Mouse (Mus musculus) left cerebral cortex, postnatal 4 days (tissue): ENCODE results near the gene Zfp941. TPM values are rescaled to one million over a fixed set of nuclear protein-coding genes. Genes with fewer than 3 reads are reported as not detected.
"Not testable (repeated sequence)": the region's sequence is repeated elsewhere in the genome, so short reads cannot be mapped to it uniquely, and the experiment has no call there.

Experiments
- DNase-seq: peaks from one replicate; pipeline ENCODE4 v3.0.0-alpha.2; 2022
- intact Hi-C: fragments of 180-260 bp; cut with DNase I; formaldehyde crosslinking; loops from one replicate; pipeline ENCODE4 v1.15.1; 2025
- total RNA-seq, 2 experiments: library from RNA; stranded (reverse); gene quantifications; 2 replicates each; pipeline ENCODE4 v1.2.3; 2021

The Zfp941 gene
- total RNA-seq, 2 experiments from 2014 or later = 10.9 to 15.0 TPM

GRCm38 (mm10) chr7:140788053-140788435 is 33.9 kb downstream of the Zfp941 start:
- intact Hi-C loops = no loop called here
- no peak for DNase-seq

DNA sequence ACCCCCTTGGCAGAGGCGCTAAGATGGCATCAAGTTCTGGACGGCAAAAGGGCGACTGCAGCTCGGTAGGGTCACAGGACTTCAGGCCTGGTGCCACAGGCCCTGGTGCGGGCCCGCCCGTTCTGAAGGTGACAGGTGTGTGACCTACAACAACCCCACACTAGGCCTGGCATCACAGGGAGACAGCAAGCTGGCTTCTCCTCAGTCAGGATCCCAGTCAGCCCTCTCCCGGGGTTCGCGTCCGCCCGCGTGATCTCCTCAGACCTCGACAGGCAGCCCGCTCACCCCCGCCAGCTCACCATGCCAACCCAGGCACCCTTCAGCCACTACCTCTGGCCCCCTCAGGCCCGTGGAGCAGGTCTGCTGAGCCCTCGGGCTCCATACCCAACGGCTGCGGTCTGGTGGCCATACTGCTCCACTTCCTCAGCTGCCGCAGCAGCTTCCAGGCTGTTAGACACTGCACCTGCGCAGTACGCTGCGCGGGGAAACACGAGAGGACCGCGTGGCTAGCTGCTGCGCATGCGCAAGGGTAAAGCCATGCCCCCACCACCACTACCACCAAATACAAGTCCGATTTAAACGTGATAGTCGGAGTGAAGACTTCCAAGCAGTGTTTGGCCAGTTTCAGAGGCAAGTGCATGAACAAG is 34.4 kb downstream of the Zfp941 start, which contains the start of gene Syce1:
Gene Syce1 (minus strand): TSS at position 447 of the 647 bp plus-strand sequence.
- no peak for DNase-seq
- intact Hi-C loops = no loop called here

DNA sequence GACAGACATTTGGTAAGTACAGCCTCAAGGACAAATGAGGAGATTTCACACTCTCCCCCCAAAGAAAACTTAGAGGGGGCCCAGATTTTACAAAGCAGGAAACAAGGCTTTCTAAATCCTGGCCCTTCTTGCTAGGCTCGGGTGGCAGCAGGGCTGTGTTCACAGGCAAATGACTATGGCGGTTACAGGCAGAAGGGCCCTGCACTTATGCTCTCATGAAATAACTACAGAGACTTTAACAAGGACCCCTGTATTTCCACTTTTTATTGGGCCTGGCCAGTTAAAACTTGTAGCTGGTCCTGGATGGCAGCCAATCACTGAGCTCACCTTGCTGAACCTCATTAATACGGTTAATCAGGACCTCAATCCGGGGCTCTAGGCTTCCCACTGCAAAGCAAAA is 41.4 kb downstream of the Zfp941 start:
- DNase-seq = no peak
- intact Hi-C loops = no loop called here

DNA sequence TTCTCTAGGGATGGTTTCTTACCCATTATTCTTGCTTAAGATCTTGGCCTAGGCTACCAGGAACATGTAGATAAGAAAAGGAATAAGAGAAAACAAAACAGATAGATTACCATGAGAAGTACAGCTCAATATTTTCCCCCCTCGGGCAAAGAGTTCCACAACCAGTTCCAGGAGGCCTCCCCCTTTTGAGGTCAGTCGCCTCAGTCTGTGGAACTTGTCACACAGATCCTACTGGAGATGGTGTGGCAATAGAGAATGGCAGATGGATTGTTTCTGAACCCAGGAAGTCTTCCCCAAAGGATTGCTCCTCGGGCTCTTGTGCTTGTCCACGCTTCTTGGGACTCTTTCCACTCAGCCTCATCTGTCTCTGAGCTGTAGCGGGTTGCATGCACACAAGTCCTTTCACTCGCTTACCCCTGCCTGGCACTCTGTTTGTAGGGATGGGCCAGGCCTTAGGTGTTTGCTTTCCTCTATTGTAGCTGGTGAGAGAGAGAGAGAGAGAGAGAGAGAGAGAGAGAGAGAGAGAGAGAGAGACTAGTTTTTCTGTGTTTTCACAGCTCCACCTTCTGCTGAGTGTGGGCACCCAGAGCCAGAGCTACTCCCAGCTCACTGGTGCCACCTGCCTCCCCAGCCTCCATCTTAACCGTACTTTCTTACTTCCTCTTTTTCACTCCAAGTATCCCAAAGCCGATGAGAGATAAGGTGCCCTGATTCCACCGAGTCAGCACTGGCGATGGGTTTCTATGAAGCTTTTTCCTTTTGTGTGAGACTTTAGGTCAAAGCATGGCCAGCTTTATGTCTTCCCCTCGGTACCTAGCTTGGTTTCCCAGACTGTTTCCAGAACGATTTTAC is 55.9 kb downstream of the Zfp941 start:
- DNase-seq = no peak
- intact Hi-C loops = no loop called here

GRCm38 (mm10) chr7:140765391-140765790 is 56.6 kb downstream of the Zfp941 start:
- intact Hi-C loops, DNase-seq: not testable (repeated sequence)

DNA sequence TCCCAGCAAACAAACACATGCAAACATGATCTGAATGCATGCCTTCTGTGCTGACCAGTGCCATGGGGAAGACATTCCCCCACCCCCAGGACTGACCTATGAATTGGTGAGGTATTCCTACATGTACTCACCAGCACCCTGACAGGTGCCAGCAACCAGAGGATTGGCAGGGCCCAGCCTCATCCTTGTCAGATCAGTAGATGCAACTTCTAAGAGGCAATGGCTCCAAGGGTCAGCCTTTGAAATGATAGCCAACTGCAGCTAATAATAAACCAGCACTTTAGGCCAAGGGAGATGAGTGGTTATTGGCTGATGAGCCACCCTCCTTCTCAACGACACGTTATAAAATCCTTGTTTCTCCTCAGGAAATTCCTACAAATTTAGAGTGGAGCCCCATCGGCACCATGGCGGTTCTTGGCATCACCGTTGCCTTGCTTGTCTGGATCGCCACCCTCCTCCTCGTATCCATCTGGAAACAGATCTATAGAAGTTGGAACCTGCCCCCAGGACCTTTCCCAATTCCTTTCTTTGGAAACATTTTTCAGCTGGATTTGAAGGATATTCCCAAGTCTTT is 58.4 kb downstream of the Zfp941 start, which contains the start of gene Cyp2e1:
Gene Cyp2e1 (plus strand): TSS at position 293 of the 574 bp plus-strand sequence.
- no peak for DNase-seq
- intact Hi-C loops = no loop called here

DNA sequence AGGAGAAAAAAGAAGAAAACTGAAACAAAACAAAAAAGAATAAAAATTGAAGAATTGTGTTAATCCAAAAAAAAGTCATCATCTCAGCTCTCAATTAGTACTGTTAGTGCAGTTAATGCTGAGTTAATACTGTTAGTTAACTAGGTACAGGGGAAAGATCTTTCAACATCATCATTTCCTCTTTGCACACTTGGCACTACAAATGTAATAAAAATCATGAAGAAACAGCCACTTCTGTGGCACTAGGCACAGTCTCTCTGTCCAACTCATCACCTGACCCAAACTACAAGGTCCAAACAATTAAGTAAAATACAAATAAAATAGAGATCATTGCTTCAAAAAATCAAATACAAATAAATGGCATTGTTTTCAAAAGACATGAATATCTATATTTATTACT is 61.3 kb downstream of the Zfp941 start:
- intact Hi-C loops = no loop called here
- DNase-seq = no peak

Other genes with a start within 250 kb of the Zfp941 start
- gene Olfr46, start 220.9 kb downstream of the Zfp941 start, total RNA-seq = under 1 TPM in 1 of 2 experiments, not detected in 1; 0.10 TPM
- gene Olfr61, start 193.2 kb downstream of the Zfp941 start, total RNA-seq = not detected
- gene Olfr53, start 175.7 kb downstream of the Zfp941 start, total RNA-seq = not detected
- gene Olfr539, start 162.2 kb downstream of the Zfp941 start, total RNA-seq = under 1 TPM; 0.02 to 0.08 TPM
- under 1 TPM; 0.06 to 0.08 TPM for gene Olfr45, start 140.2 kb downstream of the Zfp941 start, total RNA-seq
- gene Olfr541, start 124.9 kb downstream of the Zfp941 start, total RNA-seq = not detected
- not detected for gene Cyp2e1, start 58.4 kb downstream of the Zfp941 start, total RNA-seq
- under 1 TPM in 1 of 2 experiments, not detected in 1; 0.24 TPM for gene Syce1, start 34.3 kb downstream of the Zfp941 start, total RNA-seq
- not detected for gene Urah, start 12.8 kb upstream of the Zfp941 start, total RNA-seq
- gene Scgb1c1, start 23.4 kb upstream of the Zfp941 start, total RNA-seq = not detected
- not detected for gene Odf3, start 25.6 kb upstream of the Zfp941 start, total RNA-seq
- gene Gm45785, start 34.2 kb upstream of the Zfp941 start, total RNA-seq = 1 to 10 TPM; 1.4 TPM
- gene Ric8a, start 34.8 kb upstream of the Zfp941 start, total RNA-seq = 100 to 1,000 TPM in 1 of 2 experiments, 10 to 100 TPM in 1; 93.4 to 112 TPM
- 10 to 100 TPM; 23.0 to 25.2 TPM for gene Bet1l, start 35.4 kb upstream of the Zfp941 start, total RNA-seq
- gene Psmd13, start 59.8 kb upstream of the Zfp941 start, total RNA-seq = 100 to 1,000 TPM; 155 to 165 TPM
- gene Sirt3, start 60.1 kb upstream of the Zfp941 start, total RNA-seq = 10 to 100 TPM; 26.0 to 31.3 TPM
- not detected for gene Cox8b, start 78.3 kb upstream of the Zfp941 start, total RNA-seq
- under 1 TPM; 0.54 to 0.70 TPM for gene Nlrp6, start 98.7 kb upstream of the Zfp941 start, total RNA-seq
- 1 to 10 TPM; 3.1 to 4.0 TPM for gene Pgghg, start 119.2 kb upstream of the Zfp941 start, total RNA-seq
- not detected for gene Ifitm5, start 128.1 kb upstream of the Zfp941 start, total RNA-seq
- not detected for gene Gm45717, start 133.8 kb upstream of the Zfp941 start, total RNA-seq
- gene Ifitm2, start 133.8 kb upstream of the Zfp941 start, total RNA-seq = 10 to 100 TPM; 36.6 to 45.9 TPM
- gene Ifitm1, start 145.0 kb upstream of the Zfp941 start, total RNA-seq = 1 to 10 TPM; 2.8 to 5.4 TPM
- 10 to 100 TPM in 1 of 2 experiments, 1 to 10 TPM in 1; 8.9 to 12.8 TPM for gene Ifitm3, start 188.6 kb upstream of the Zfp941 start, total RNA-seq
- gene Ifitm6, start 195.7 kb upstream of the Zfp941 start, total RNA-seq = not detected
- gene Gm17387, start 207.0 kb upstream of the Zfp941 start, total RNA-seq = not detected
- 100 to 1,000 TPM; 132 to 150 TPM for gene B4galnt4, start 238.9 kb upstream of the Zfp941 start, total RNA-seq